Mouse (Mus musculus): ENCODE data around the gene Wdr70.

- no peak for TF ChIP-seq CTCF (conservative IDR thresholded peaks at IDR 0.05; ENCODE audit: low read length)
- no peak for TF ChIP-seq NANOG (IDR thresholded peaks at IDR 0.05; ENCODE audit: borderline replicate concordance, low read length)
- no peak for TF ChIP-seq POU5F1 (IDR thresholded peaks at IDR 0.05; ENCODE audit: borderline replicate concordance, low read length)
Measured at GRCm38 (mm10) chr15:7885106-7885505, 213.9 kb downstream of the Wdr70 start.

Data from E14TG2a.4 (cell line).